ENCODE assay signal across 1 mouse cellular context in the genomic region with DNA sequence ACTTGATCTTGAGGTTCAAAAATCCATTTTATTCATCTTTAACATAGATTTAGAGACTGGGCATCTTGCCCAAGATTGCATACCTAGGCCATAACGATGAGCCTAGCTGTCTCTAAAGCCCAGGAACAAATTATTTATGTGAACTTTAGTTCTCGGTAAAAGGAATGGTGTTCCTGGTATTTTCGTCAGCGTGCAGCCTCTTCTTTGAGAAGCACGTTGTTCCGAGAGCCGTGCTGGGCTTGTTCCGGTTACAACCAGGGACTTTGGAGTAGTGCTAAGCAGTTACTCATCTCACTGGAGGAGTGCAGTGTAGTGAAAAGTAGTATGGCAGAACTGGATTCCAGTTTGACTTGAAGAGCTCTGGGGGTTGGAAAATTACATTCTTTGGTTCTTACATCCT.
TF ChIP-seq lines count a peak whose summit lies in the region.

No protein-coding gene starts in this region.

TF ChIP-seq in MEL, 35 proteins besides CTCF, POLR2A, EP300 and RAD21 (continued from another document):
- TF ChIP-seq CHD1 (IDR thresholded peaks at IDR 0.05; ENCODE audit: low read depth, low read length): peak; percentile 98
- no peak for TF ChIP-seq KAT2A (conservative IDR thresholded peaks at IDR 0.05; ENCODE audit: low read depth, low read length)
- peak; percentile 68; the same call in 1 of the 2 replicates for TF ChIP-seq TBP (IDR thresholded peaks at IDR 0.05; ENCODE audit: low read depth, low read length)
- no peak for TF ChIP-seq MYB (IDR thresholded peaks at IDR 0.05; ENCODE audit: low read depth, low read length)
- no peak for TF ChIP-seq BHLHE40 (IDR thresholded peaks at IDR 0.05; ENCODE audit: borderline replicate concordance, low read depth, low read length)
- peak; percentile 71 for TF ChIP-seq MAX (IDR thresholded peaks at IDR 0.05; ENCODE audit: low read length)
- no peak; the same call in 1 of the 2 replicates for TF ChIP-seq ELF1 (IDR thresholded peaks at IDR 0.05; ENCODE audit: low read depth, low read length)
- TF ChIP-seq ZMIZ1 (IDR thresholded peaks at IDR 0.05; ENCODE audit: low read depth, low read length): 0 out of 2 replicates have a peak, but pooled peaks have one; percentile 46
- TF ChIP-seq UBTF (IDR thresholded peaks at IDR 0.05; ENCODE audit: borderline replicate concordance, insufficient read depth, low read depth, low read length): no peak
- no peak for TF ChIP-seq MAZ (IDR thresholded peaks at IDR 0.05; ENCODE audit: low read depth, low read length)
- no peak for TF ChIP-seq GABPA (IDR thresholded peaks at IDR 0.05; ENCODE audit: low read depth, low read length)
- no peak for TF ChIP-seq SMC3 (IDR thresholded peaks at IDR 0.05; ENCODE audit: low read depth, low read length)
- no peak for TF ChIP-seq HCFC1 (IDR thresholded peaks at IDR 0.05; ENCODE audit: low read depth, low read length)
- TF ChIP-seq MYC (IDR thresholded peaks at IDR 0.05; ENCODE audit: low read depth, low read length): peak; percentile 90
- no peak for TF ChIP-seq MEF2A (IDR thresholded peaks at IDR 0.05; ENCODE audit: extremely low read depth, insufficient replicate concordance, low read depth, low read length, poor library complexity, severe bottlenecking)
TF ChIP-seq in MEL: peak in this region for 7.
